Mouse (Mus musculus) liver, adult 2 months (tissue): ENCODE results near the gene Arl8b.

ENCODE experiments used
- CTCF ChIP-seq: fragments of 200-500 bp; IDR thresholded peaks from 2 replicates; pipeline ENCODE4 v1.5.1; 2011; ENCODE audit warnings: low read depth, low read length, control low read depth
- POLR2A ChIP-seq: fragments of 200-500 bp; IDR thresholded peaks from 2 replicates; pipeline ENCODE4 v1.6.1; 2011; ENCODE audit warnings: low read length, control low read depth; ENCODE audit not compliant: insufficient read depth; ENCODE audit errors: extremely low read depth

GRCm38 (mm10) chr6:108832989-108833388 lies 50.1 kb downstream of the Arl8b start:
- TF ChIP-seq CTCF = no peak
- no peak for TF ChIP-seq POLR2A
